Mouse (Mus musculus): Measurements from ENCODE around the gene Zpld1. TPM values are rescaled to one million over a fixed set of nuclear protein-coding genes. Genes with fewer than 3 reads are reported as not detected.

The Zpld1 gene
- polyA plus RNA-seq (2012; rRNA removed; ENCODE audit: low replicate concordance), result not detected in 2 replicates

GRCm38 (mm10) chr16:55297886-55298285 is at the start of gene Zpld1:
Gene Zpld1 (minus strand): TSS chr16:55297986.

Measured in duodenum, adult 2 months (tissue).